Mouse (Mus musculus) brain, embryonic 14.5 days (tissue): Measurements from ENCODE around the gene Olfr145.

ENCODE experiments used
- CTCF ChIP-seq: fragments of 200-500 bp; IDR thresholded peaks from 2 replicates; pipeline ENCODE4 v1.5.1; 2012; ENCODE audit warnings: inconsistent platforms, mild to moderate bottlenecking, moderate library complexity, borderline replicate concordance; ENCODE audit not compliant: insufficient read depth, insufficient read length; ENCODE audit errors: extremely low read depth
- POLR2A ChIP-seq: fragments of 200-500 bp; IDR thresholded peaks from 2 replicates; pipeline ENCODE4 v1.6.1; 2012; ENCODE audit warnings: mild to moderate bottlenecking, inconsistent platforms, borderline replicate concordance; ENCODE audit not compliant: poor library complexity, insufficient read depth, insufficient read length, severe bottlenecking; ENCODE audit errors: extremely low read depth

DNA sequence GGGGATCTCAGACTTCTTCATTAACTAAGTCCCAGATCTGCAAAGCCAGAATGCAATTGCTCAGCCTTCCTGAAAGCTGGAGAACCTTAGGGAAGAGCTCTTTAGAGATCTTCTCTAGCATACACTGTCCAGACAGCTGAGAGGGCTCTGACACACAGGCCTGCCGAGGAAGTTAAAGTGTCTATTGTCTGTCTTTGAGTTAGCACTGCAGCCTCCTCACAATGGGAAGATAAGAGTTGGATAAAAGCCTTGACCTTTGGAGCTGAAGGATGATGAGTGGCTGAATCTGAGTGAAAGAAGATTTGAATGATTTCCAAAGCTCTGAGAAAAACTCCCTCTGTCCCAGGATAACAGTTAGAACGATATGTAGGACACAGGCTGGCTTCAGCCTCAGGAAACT is at the start of gene Olfr145:
- TF ChIP-seq POLR2A (no peak), CTCF (no peak)
